Mouse (Mus musculus): ENCODE data around the gene Sfxn2.

DNA sequence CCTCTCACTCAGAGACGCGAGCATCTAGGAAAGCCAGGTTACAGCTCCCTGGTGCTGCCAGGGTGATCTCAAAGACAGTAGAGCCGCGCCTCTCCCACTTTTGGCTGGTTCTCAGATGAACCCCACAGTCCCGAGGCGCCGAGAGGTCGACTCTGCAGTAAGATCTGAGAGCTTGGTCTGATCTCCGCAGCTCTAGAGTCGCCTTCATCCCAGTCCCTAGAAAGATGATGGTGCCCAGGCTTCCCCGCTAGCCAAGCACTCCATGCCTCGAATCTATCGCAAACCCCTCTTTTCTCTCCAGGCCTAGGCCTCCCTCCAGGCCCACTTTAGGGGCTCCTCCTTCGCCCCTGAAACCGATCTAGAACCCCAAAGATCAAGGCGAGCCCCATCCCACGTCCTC is 617 bp upstream of the Sfxn2 start:
- no peak for TF ChIP-seq CTCF (conservative IDR thresholded peaks at IDR 0.05; ENCODE audit: low read length)
- no peak for TF ChIP-seq POU5F1 (IDR thresholded peaks at IDR 0.05; ENCODE audit: borderline replicate concordance, low read length)
- no peak for TF ChIP-seq NANOG (IDR thresholded peaks at IDR 0.05; ENCODE audit: borderline replicate concordance, low read length)

All from E14TG2a.4 (cell line).